Mouse (Mus musculus): ENCODE data around the gene Zfp39. TPM values are rescaled to one million over a fixed set of nuclear protein-coding genes. Genes with fewer than 3 reads are reported as not detected.

Zfp39 gene
- total RNA-seq, 2 experiments from 2014 or later = 8.2 to 9.4 TPM

DNA sequence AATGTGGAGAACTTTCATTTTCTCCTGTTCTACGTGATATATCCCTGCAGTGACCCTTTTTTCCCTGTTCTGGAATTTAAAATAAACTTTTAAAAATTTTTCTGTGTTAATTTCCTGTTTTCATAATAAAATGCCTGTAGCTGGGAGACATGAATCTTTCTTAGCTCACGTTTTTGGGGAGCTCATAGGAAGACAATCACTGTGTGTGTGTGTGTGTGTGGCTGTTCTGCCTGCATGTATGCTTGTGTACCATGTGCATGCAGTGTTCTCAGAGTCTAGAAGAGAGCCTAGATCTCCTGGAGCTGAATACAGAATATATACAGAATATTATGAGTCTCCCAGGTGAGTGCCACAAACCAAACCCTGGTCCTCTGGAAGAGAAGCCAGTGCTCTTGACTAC, 23.0 kb upstream of the Zfp39 start:
- intact Hi-C loops (cut with DNase I) = no loop called here
- DNase-seq (ENCODE audit: low spot score in 2 of 2) = no peak

DNA sequence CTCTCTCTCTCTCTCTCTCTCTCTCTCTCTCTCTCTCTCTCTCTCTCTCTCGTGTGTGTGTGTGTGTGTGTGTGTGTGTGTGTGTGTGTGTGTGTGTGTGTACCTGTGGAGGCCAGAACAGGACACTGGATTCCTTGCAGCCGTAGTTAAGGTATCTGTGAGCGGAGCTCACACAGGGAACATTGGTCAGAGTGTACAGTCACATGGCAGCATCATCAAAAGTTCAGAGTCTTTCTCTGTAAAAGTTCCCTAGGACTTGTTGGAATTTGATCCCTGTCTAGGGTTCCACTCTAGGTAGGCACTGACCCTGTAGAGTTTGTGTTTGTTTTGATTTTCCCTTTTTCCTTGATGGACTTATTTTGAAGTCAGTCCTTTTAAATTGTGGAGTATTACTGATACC, 22.6 kb upstream of the Zfp39 start:
- intact Hi-C loops (cut with DNase I) = no loop called here
- no peak for DNase-seq (ENCODE audit: low spot score in 2 of 2)

GRCm38 (mm10) chr11:58922420-58922819, 18.4 kb upstream of the Zfp39 start:
- intact Hi-C loops (cut with DNase I) = no loop called here
- no peak for DNase-seq (ENCODE audit: low spot score in 2 of 2)

- no peak for DNase-seq (ENCODE audit: low spot score in 2 of 2)
These were observed 14.7 kb upstream of the Zfp39 start for GRCm38 (mm10) chr11:58918759-58919158.

GRCm38 (mm10) chr11:58917745-58918366, 13.8 kb upstream of the Zfp39 start, which contains the start of gene Btnl10:
Gene Btnl10 (plus strand): TSS chr11:58917908.
- intact Hi-C loops (cut with DNase I) = loop anchor here (10.0 kb wide), 1 partner anchor 513 kb away; no protein-coding TSS in a partner anchor
- no peak for DNase-seq (ENCODE audit: low spot score in 2 of 2)

More at GRCm38 (mm10) chr11:58918759-58919158, 14.7 kb upstream of the Zfp39 start:
- intact Hi-C loops (cut with DNase I) = loop anchor here (10.0 kb wide), 1 partner anchor 514 kb away; no protein-coding TSS in a partner anchor

DNA sequence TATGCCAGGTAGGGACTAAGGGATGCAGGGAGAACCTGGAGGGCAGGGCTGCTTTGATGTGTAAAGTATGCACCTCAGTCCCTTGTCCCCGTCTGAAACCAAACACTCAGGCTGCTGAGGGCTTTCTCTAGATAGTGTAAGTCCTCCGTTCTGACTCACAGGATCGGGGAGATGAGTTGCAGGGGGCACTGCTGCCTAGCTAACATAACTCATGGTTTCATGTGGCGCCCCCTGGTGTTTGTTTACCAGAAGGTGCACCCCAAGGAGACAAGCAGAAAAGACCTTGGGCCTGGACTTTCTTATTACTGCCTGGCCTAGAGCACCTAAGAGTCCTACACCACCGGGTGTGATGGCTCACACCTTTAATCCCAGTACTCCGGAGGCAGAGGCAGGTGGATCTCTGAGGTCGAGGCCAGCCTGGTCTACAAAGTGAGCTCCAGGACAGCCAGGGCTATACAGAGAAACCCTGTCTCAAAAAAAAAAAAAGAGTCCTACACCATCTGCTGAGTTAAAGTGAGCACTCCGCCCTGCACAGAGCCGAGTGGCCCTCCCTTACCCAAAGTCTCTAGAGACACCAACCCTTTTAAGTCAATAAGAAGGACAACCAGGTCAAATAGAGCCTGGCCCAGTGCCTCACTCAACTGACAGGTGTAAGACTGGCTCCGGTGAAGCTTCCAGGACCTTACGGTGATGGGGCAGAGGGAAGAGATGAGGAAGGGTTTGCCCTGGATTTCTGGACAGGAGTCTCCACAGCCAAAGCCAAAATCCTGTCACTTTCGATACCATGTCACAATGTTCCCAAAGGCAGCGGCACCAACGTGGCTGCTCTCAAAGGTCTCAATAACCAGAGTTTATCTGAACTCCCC, 13.1 kb upstream of the Zfp39 start:
- intact Hi-C loops (cut with DNase I) = loop anchor here (10.0 kb wide), 1 partner anchor 512 kb away; no protein-coding TSS in a partner anchor
- DNase-seq (ENCODE audit: low spot score in 2 of 2) = no peak

DNA sequence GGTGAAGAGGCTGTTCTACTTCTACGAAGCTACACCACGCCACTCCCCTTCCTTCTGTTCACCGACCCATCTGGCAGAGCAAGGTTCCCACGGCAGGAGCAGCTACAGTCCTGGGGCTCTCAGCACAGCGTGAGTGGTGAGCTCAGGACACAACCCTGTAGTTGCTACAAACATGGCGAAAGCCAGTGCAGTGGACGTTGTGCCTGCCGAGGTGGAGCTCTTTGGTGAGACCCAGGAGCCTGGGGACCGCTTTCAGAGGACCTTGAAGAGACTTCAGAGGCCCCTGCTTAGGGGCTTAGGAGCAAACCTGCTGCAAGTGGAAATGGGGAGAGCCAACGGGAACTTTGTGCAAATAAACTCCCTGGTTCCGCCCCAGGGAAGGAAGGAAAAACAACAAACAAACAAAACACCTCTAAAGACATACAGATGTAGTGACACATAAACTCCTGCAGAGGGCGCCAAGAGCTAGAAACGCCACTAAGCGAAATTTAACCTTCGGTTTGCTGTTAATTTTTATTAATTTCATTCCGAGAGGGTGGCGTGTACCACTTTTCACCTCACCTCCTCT, 10.5 kb upstream of the Zfp39 start:
- DNase-seq (ENCODE audit: low spot score in 2 of 2) = no peak
- intact Hi-C loops (cut with DNase I) = loop anchor here (5.0 to 10.0 kb wide), 2 partner anchors 383 to 510 kb away; no protein-coding TSS in a partner anchor

- intact Hi-C loops (cut with DNase I) = loop anchor here (5.0 to 10.0 kb wide), 2 partner anchors 384 to 509 kb away; no protein-coding TSS in a partner anchor
- no peak for DNase-seq (ENCODE audit: low spot score in 2 of 2)
These were observed 9.8 kb upstream of the Zfp39 start for GRCm38 (mm10) chr11:58913776-58914175.

DNA sequence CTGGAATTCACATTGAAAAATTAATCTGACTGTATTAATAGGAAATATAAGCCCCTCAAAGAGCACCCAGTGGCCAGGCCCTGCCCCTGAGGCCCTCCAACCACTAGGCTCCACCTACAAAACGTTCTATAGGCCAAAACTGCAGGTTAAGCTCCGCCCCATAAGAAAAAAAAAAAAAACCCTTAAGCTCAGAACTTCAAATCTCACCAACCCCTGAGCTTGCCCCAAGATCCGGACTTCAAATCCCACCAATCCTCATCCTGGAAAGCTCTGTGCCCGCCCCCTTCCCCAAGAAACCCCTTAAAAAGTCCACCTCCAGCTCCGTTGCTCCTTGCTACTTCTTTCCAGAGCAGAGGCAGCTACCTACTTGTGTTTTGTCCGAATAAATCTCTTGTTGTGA, 813 bp upstream of the Zfp39 start:
- peak in 1 of 2 experiments; percentile 9 for DNase-seq (ENCODE audit: low spot score in 2 of 2)
- intact Hi-C loops (cut with DNase I) = no loop called here

DNA sequence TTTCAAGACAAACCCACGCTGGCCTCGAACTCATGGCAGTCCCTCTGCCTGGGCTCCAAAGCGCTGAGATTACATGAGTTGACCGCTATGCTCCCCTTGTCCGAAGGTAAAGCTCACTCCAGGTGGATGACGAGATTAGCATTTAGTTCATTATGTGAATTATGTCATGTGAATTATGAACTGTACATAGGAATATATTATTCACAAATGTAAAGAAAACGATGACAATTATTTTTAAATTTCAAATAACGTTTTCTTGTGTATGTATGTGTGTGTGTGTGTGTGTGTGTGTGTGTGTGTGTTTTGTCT, 339 bp upstream of the Zfp39 start:
- no peak for DNase-seq (ENCODE audit: low spot score in 2 of 2)
- intact Hi-C loops (cut with DNase I) = no loop called here

- intact Hi-C loops (cut with DNase I) = no loop called here
- no peak for DNase-seq (ENCODE audit: low spot score in 2 of 2)
These were observed 2.9 kb downstream of the Zfp39 start for GRCm38 (mm10) chr11:58901080-58901479.

GRCm38 (mm10) chr11:58897485-58897884, 6.5 kb downstream of the Zfp39 start:
- no peak for DNase-seq (ENCODE audit: low spot score in 2 of 2)
- intact Hi-C loops (cut with DNase I) = no loop called here

- intact Hi-C loops (cut with DNase I) = no loop called here
These were observed 9.6 kb downstream of the Zfp39 start for GRCm38 (mm10) chr11:58894456-58894855.

GRCm38 (mm10) chr11:58890511-58890910, 13.5 kb downstream of the Zfp39 start:
- no peak for DNase-seq (ENCODE audit: low spot score in 2 of 2)
- intact Hi-C loops (cut with DNase I) = no loop called here

More at GRCm38 (mm10) chr11:58894456-58894855, 9.6 kb downstream of the Zfp39 start:
- DNase-seq (ENCODE audit: low spot score in 2 of 2) = no peak

- DNase-seq (ENCODE audit: low spot score in 2 of 2) = no peak
- intact Hi-C loops (cut with DNase I) = no loop called here
These were observed 20.3 kb downstream of the Zfp39 start for GRCm38 (mm10) chr11:58883756-58884155.

DNA sequence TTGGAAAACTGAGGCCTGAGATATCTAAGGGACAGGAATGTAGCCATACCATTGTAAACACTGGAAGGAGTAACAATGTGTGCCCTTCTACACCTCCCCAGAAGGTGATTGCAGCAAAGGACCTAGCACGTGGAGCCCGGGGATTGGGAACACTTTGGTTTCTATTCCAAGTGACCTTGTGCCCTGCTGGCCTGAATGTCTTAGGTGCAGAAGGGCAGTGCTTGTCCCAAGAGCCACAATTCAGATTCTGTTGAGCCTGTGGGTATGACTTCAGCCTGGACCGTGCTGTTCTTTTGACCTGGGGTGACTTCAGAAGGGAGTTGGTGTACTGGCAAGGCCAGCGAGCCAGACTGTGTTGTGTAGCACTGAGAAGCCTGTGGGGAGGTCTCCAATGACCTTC, 33.1 kb downstream of the Zfp39 start:
- intact Hi-C loops (cut with DNase I) = no loop called here

DNA sequence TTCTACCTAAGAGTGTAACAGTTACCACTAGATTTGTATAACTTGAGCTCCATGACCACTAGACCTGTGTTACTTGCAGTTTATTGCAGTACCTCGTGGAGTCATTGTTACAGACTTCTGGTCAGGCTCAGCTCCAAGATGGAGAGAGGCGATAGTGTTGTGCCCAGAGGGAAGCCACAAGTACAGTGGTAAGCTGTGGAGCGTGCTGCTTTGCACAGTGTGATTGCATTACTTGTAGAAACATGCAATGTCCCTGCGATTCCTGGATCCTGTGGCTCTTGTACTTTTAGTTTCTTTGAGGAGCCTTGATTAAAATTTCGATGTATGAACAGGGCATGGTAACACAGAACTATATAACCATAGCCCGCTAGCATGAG, 36.1 kb downstream of the Zfp39 start:
- intact Hi-C loops (cut with DNase I) = no loop called here
- no peak for DNase-seq (ENCODE audit: low spot score in 2 of 2)

More for the DNA sequence above, 33.1 kb downstream of the Zfp39 start:
- DNase-seq (ENCODE audit: low spot score in 2 of 2) = no peak

DNA sequence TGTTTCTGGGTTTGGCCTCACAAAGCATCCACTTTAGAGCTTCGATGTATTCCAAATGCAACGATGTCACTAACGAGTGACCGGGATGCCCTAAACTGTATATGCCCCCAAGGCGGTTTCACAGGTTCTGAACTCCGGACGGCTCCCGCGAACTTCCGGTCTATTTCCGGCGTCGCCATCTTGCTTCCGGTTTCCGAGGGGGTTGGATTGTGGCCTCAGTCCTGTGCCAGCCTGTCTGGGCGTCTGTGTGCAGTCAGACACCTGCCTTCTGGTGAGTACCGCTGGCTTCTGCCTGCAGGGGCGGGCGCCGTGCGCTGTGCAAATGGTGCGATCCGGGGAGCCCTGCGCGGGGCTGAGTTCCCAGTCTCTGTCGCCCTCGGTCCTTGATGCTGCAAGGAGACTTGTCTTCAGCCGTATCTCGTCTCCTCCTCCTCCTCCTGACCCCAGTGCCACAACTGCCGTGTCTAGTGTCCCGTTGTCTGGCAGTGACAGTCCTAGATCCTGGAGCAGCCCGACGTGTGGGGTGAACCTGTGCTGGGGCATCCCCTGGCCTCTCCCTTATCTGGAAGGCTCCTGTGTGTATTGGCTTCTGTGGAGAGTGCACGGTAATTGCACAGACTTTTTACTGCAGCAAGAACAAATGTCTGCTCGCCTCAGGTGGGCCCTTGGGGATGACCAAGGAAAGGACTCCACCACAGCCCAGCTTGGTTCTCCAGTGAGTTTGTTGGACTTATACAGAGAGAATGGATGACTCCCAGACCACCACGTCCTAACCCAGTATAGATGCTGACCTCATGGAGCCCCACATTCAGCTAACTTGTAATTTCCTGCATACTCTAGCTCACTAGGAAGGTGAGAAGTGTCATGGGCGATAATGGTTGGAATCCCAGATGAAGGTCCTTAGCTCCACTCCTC, 36.7 kb downstream of the Zfp39 start, which contains the start of gene 2810021J22Rik:
2810021J22Rik (plus strand) TSS at position 178 of the 915 bp plus-strand sequence.
- intact Hi-C loops (cut with DNase I) = no loop called here

GRCm38 (mm10) chr11:58860744-58861143, 43.3 kb downstream of the Zfp39 start:
- no peak for DNase-seq (ENCODE audit: low spot score in 2 of 2)
- intact Hi-C loops (cut with DNase I) = no loop called here

More for the DNA sequence above, 36.7 kb downstream of the Zfp39 start, which contains the start of gene 2810021J22Rik:
- DNase-seq (ENCODE audit: low spot score in 2 of 2) = peak; percentile 81 to 90
